Mouse (Mus musculus): ENCODE data around the gene Kcnj9.
A peak's percentile ranks its signal among the peaks of the same experiment; 100 is the strongest.

The Kcnj9 gene

GRCm38 (mm10) chr1:172332925-172333324 is 3.8 kb upstream of the Kcnj9 start:
- DNase-seq: no peak

- peak in 1 of 2 experiments; percentile 55 for DNase-seq
Measured at GRCm38 (mm10) chr1:172331422-172331947, 2.4 kb upstream of the Kcnj9 start.

GRCm38 (mm10) chr1:172329616-172330015 is 498 bp upstream of the Kcnj9 start:
- no peak for DNase-seq

GRCm38 (mm10) chr1:172328461-172328860 is 657 bp downstream of the Kcnj9 start:
- peak; percentile 50 to 65 for DNase-seq

GRCm38 (mm10) chr1:172328041-172328440 is 1.1 kb downstream of the Kcnj9 start:
- peak; percentile 45 to 62 for DNase-seq

- DNase-seq: peak; percentile 37 to 46
Measured at GRCm38 (mm10) chr1:172327206-172328001, 1.7 kb downstream of the Kcnj9 start.

- peak in 1 of 2 experiments; percentile 46 for DNase-seq
Measured at GRCm38 (mm10) chr1:172326684-172327083, 2.4 kb downstream of the Kcnj9 start.

- DNase-seq: peak; percentile 92 to 94
Measured at GRCm38 (mm10) chr1:172325680-172326535, 3.2 kb downstream of the Kcnj9 start.

- DNase-seq: peak; percentile 88 to 92
Measured at GRCm38 (mm10) chr1:172324725-172325124, 4.4 kb downstream of the Kcnj9 start.

- peak in 1 of 2 experiments; percentile 18 for DNase-seq
Measured at GRCm38 (mm10) chr1:172323801-172324359, 5.2 kb downstream of the Kcnj9 start.

GRCm38 (mm10) chr1:172323298-172323697 is 5.8 kb downstream of the Kcnj9 start:
- DNase-seq: peak in 1 of 2 experiments; percentile 5

GRCm38 (mm10) chr1:172322725-172323124 is 6.4 kb downstream of the Kcnj9 start:
- DNase-seq: no peak

- peak in 1 of 2 experiments; percentile 52 for DNase-seq
Measured at GRCm38 (mm10) chr1:172319921-172320411, 9.2 kb downstream of the Kcnj9 start.

GRCm38 (mm10) chr1:172319346-172319745 is 9.8 kb downstream of the Kcnj9 start:
- DNase-seq: peak in 1 of 2 experiments; percentile 52

GRCm38 (mm10) chr1:172318424-172319035 is 10.6 kb downstream of the Kcnj9 start:
- DNase-seq: peak; percentile 57 to 59

GRCm38 (mm10) chr1:172317946-172318345 is 11.2 kb downstream of the Kcnj9 start:
- DNase-seq: peak; percentile 66 to 70

GRCm38 (mm10) chr1:172317431-172317830 is 11.7 kb downstream of the Kcnj9 start:
- peak in 1 of 2 experiments; percentile 47 for DNase-seq

- DNase-seq: no peak
Measured at GRCm38 (mm10) chr1:172314911-172315310, 14.2 kb downstream of the Kcnj9 start.

- peak in 1 of 2 experiments; percentile 33 for DNase-seq
Measured at GRCm38 (mm10) chr1:172313613-172314411, 15.3 kb downstream of the Kcnj9 start.

- peak in 1 of 2 experiments; percentile 70 for DNase-seq
Measured at GRCm38 (mm10) chr1:172312768-172313561, 16.2 kb downstream of the Kcnj9 start.

All from cerebellum, postnatal 25 days (tissue).